Mouse (Mus musculus): Measurements from ENCODE around the gene 9130019O22Rik. TPM values are rescaled to one million over a fixed set of nuclear protein-coding genes. Genes with fewer than 3 reads are reported as not detected.
"Not testable (repeated sequence)": the region's sequence is repeated elsewhere in the genome, so short reads cannot be mapped to it uniquely, and the experiment has no call there.

The 9130019O22Rik gene
- 1 to 10 TPM; 1.6 to 1.7 TPM for total RNA-seq (2021)
- long read RNA-seq, experiment 1, result 0 reads
- long read RNA-seq, experiment 2, result 0 reads

GRCm38 (mm10) chr7:127386641-127387392 is at the start of gene 9130019O22Rik:
9130019O22Rik (minus strand) TSS chr7:127387166.
- peak; percentile 95 to 97 for DNase-seq

GRCm38 (mm10) chr7:127435206-127435605 is 48.2 kb upstream of the 9130019O22Rik start:
- DNase-seq, result no peak

DNA sequence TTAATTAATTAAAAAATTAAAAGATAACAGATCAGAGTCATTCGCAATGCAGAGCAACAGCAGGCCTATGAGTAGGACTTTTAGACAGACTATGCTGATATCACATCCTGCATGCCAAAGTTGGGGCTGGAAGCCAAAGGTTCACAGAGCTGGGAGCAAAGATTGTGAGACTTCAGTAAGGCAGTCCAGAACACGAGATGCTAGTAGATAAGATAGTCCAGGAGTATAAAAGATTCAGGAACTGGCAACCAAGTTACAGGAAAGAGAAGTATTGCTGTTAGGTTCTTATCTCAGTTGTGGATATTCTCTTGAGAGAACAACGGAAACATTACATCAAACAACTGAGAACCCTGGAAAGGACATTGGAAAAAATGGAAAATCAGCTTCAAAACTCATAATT is 39.4 kb upstream of the 9130019O22Rik start:
- peak; percentile 57 to 68 for DNase-seq

DNA sequence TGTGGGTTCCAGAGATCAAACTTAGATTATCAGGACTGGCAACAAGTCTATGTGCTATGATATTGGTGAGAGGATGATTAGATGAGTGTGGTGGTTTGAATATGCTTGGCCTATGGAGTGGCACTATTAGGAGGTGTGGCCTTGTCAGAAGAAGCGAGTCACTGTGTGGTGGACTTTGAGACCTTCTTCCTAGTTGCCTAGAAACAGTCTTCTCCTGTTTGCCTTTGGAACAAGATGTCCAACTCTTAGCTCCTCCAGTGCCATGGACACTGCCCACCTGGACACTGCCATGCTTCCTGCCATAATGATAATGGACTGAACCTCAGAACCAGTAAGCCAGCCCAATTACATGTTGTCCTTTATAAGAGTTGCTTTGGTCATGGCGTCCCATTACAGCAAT is 38.9 kb upstream of the 9130019O22Rik start:
- no peak for DNase-seq

DNA sequence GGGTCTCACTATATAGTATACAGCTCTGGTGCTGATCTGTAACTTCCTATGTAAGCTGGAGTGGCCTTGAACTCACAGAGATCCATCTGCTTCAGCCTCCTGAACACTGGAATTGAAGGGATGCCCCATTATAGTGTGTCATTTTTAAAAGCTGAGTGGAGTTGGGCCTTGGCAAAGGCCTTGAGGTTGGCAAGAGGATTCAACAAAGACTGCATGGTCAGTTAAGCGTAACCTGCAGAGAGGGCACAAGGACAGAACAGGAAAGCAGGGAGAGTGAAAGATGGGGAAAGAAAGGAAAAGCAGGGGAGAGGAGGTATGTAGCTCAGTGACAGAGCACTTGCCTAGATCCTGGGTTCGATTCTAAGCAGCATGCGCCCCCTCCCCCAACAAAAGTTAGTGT is 38.3 kb upstream of the 9130019O22Rik start:
- no peak for DNase-seq

DNA sequence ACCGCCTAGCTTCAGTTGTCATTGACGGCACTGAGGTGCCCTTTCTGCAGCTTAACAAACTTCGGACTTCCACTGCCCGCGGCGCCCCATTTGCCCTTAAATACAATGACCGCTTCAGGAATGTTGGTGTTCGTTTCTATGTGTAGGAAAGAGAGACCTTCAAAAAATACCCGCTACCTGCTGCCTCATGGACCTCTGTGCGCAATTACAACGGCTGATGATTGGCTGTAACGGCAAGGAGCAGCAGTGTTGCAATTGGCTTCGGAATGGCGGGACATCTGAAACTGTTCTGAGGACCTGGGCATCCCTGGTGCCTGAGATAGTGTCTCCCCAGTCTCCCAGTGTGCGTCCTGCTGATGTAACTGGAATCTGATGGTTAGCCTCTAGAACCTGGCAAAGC is 35.3 kb upstream of the 9130019O22Rik start:
- DNase-seq, result peak in 1 of 2 experiments; percentile 20

DNA sequence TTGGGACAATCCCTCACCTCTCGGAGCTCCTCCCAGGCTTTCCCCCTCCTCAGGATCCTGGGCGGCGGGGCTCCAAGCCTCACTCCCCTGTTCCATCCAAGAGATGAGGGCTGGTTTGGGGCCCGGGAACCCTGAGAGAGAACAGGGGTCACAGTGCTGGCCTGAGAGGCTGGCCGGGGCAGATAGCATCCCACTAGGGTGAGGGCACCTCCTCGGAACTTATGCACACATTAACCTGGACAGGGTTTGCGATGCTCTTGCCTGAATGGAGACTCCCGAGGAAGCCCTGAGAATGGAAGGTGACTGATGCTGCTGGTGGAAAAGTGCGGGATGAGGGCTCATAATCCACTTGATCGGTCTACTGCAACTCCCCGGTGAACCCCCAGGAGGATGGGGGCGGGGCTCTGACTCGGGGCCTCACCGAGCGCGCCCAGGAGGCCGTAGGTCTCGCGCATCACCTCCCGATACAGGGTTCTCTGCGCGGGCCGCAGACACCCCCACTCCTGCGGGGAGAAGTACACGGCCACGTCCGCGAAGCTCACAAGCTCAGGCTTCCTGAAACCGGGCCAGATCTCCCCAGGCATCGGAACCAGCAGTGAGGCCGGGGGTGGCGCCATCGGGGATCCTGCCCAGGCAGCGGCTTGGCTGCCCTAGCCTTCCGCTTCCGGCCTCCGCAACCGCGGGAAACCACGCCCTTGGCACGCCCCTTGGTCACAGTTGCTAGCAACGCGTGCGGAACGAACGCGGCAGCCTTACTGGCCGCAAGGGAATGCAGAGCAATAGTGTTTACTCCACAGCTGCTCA is 34.6 kb upstream of the 9130019O22Rik start, which contains the start of gene Zfp688:
TSS of gene Zfp688 (minus strand) at position 681 of the 804 bp plus-strand sequence.
- peak; percentile 97 to 98 for DNase-seq

GRCm38 (mm10) chr7:127411418-127411817 is 24.5 kb upstream of the 9130019O22Rik start:
- DNase-seq, result no peak

GRCm38 (mm10) chr7:127406002-127406987 is 19.3 kb upstream of the 9130019O22Rik start, which contains the start of gene Zfp764:
Zfp764 (minus strand) TSS chr7:127406822.
- DNase-seq, result peak; percentile 91 to 95

GRCm38 (mm10) chr7:127404101-127404500 is 17.1 kb upstream of the 9130019O22Rik start:
- DNase-seq, result not testable (repeated sequence)

- no peak for DNase-seq
Measured at GRCm38 (mm10) chr7:127402980-127403379, 16.0 kb upstream of the 9130019O22Rik start.

- DNase-seq, result no peak
Measured at GRCm38 (mm10) chr7:127400355-127400754, 13.4 kb upstream of the 9130019O22Rik start.

GRCm38 (mm10) chr7:127393944-127394333 is 7.0 kb upstream of the 9130019O22Rik start:
- DNase-seq, result no peak

- DNase-seq, result peak; percentile 99
Measured at GRCm38 (mm10) chr7:127393157-127393943, 6.4 kb upstream of the 9130019O22Rik start, which contains the start of gene E430018J23Rik. E430018J23Rik (minus strand) TSS chr7:127393629.

DNA sequence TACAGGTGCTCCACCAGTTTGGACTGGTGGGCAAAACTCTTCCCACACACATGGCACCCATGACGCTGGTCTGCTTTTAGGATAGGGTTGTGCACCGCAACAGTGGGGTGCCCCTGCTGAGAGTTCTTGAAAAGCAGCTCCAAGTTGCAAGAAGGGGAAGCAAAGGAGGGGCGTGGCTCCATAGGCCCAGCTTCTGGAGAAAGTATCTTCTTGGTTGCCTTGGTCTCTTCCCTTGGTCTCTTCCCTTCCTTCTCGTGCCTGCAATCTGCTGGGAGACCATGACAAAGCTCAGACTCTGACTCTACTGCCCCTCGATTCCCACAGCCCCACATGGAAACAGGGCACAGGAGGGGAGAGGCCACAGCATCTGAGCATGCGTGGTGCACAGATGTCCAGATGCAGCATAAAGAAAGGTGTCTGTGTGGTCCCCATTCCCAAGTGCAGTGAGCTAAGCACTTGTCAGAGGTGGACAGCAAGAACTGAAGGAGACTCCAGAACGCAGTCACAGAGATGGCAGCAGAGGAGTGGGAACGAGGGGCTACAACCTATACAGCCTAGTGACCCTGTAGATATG is 5.4 kb upstream of the 9130019O22Rik start:
- no peak for DNase-seq

DNA sequence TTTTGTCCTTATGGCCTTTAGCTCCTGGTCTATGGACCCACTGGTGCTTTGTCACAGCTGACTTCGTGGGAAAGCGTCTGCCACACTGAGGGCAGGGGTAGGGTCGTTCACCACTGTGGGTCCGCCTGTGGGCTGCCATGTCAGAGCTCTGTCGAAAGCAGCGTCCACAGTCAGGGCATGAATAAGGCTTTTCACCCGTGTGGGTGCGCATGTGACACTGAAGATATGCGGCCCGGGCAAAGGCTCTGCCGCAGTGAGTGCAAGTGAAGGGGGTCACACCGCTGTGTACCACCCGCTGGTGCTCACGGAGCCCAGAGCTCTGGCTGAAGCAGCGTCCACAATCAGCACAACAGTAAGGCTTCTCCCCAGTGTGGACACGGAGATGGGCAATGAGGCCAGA is 4.6 kb upstream of the 9130019O22Rik start:
- no peak for DNase-seq

DNA sequence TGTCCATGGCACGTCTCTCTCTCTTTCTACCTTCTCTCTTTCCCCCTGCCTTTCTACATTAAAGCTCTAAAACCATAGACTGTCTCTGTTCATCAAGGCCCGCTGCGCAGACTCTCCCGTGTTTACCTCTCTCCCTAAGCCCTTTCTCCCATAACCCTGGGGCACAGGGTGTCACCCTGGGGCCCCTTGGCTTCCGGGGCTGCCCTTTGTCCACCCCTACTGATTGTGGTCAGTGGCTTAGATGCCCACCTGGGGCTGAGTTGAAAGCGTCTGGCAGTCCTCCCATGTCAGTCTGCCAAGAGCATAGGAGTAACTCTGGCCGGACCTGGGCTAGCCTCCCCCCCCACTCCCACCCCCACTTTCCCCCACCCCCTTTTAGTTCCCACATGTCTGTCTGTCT is 3.3 kb upstream of the 9130019O22Rik start:
- DNase-seq, result no peak

DNA sequence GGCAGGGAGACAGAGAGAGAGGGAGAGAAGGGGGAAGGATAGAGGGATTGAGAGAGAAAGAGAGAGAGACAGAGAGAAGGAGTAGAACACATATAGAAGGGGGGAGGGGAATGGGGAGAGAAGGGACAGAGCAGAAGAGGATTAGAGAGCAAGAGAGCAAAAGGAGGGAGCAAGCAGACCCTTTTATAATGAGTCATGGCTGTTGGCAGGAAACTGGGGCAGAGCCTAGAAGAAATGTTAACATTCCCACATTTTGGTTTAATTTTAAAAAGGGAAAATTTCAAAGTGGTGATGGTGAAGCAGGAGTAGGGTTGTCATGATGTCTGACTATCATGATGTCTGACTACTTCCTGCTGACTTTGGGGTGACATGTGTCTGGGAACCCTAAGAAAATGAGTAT is 1.2 kb upstream of the 9130019O22Rik start:
- not testable (repeated sequence) for DNase-seq

DNA sequence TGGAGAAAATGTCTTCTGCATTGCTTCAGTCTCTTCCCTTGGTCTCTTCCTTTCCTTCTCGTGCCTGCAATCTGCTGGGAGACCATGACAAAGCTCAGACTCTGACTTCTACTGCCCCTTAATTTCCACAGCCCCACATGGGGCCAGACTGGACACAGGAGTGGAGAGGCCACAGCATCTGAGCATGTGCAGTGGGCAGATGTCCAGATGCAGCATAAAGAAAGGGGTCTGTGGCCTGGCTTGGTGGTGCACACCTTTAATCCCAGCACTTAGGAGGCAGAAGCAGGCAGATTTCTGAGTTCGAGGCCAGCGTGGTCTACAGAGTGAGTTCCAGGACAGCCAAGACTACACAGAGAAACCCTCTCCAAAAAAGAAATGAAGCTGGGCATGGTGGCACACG is 1.4 kb downstream of the 9130019O22Rik start:
- DNase-seq, result not testable (repeated sequence)

DNA sequence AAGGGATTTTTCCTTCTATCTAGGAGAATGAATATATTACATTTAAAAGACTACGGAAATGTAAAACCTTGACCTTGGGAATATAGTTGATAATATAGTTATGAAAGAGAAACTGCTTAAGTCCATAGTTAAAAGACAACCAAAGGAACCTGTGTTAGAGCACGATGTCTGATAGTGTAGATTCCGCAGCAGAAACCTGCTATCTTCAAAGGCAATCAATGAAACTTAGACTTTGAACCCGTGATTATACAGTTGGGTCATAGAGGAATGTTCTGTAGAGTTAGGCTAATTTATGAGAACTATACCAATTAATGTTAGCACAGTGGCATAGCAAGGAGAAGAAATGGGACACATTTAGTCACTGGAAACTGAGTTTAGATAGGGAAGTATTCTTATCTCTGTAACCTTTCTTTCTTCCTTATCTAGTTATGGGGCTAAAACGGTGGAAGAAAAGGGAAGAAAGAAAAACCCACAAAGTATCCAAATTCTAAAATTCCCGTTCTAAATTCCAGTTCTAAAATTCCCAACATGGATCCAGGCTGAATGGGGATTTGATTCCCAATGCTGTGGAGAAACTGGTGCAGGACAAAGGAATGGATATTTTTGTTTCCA is 8.6 kb downstream of the 9130019O22Rik start:
- no peak for DNase-seq

Data from heart, adult 18-20 months (tissue).